In genomic region chr5:137628498-137629305, GRCm38 (mm10) we compare ENCODE assay signal across 8 mouse cellular contexts. TPM values are rescaled to one million over a fixed set of nuclear protein-coding genes. Genes with fewer than 3 reads are reported as not detected.
DNase-seq lines count a peak whose midpoint lies in the region; ATAC-seq and TF ChIP-seq lines count a peak whose summit lies in the region.

Gene Fbxo24 (minus strand): TSS chr5:137629002.
Gene Lrch4 (plus strand): TSS chr5:137629121.
Gene Gm20605 (plus strand): TSS chr5:137629175.

- H3K9me3 ChIP-seq in embryonic facial prominence, embryonic 15.5 days (replicated peaks): no peaks in the 10 kb centered on the region
- no peaks in the 10 kb centered on the region for H3K9me3 ChIP-seq in limb, embryonic 14.5 days (ENCODE audit: control insufficient read depth, low read length)
- no peaks in the 10 kb centered on the region for H3K9me3 ChIP-seq in midbrain, postnatal 0 days (ENCODE audit: low read length)

- WGBS in bone marrow, adult 2 months: under 1% methylated on average over 46 of the region's 46 CpGs
- WGBS in embryonic facial prominence, embryonic 15.5 days: under 1% methylated on average over 45 of the region's 46 CpGs
- under 1% methylated on average over 45 of the region's 46 CpGs for WGBS in limb, embryonic 14.5 days
- under 1% methylated on average over 44 of the region's 46 CpGs for WGBS in midbrain, postnatal 0 days

- H3K27ac ChIP-seq in bone marrow, adult 2 months (ENCODE audit: control insufficient read depth, insufficient read depth, low read depth, low read length, poor library complexity): peak within 1 kb of the TSS; percentile 98
- peak within 1 kb of the TSS; percentile 92 for H3K27ac ChIP-seq in embryonic facial prominence, embryonic 15.5 days (replicated peaks)
- peak within 1 kb of the TSS; percentile 86 for H3K27ac ChIP-seq in limb, embryonic 14.5 days (replicated peaks; ENCODE audit: low read depth, low read length)
- peak within 1 kb of the TSS; percentile 87 for H3K27ac ChIP-seq in midbrain, postnatal 0 days (ENCODE audit: low read depth, low read length)

- peak; percentile 99 for TF ChIP-seq POLR2A in bone marrow, adult 2 months (IDR thresholded peaks at IDR 0.05; ENCODE audit: borderline replicate concordance, control insufficient read depth, low read depth, low read length)
- TF ChIP-seq POLR2A in limb, embryonic 14.5 days (IDR thresholded peaks at IDR 0.05; ENCODE audit: borderline replicate concordance, extremely low read depth, insufficient read depth, insufficient read length): peak; percentile 91; the same call in 1 of the 2 replicates

- peak within 1 kb of the TSS; percentile 77 for H3K4me3 ChIP-seq in bone marrow, adult 2 months (replicated peaks; ENCODE audit: control insufficient read depth, low read depth, low read length)
- peak within 1 kb of the TSS; percentile 99 for H3K4me3 ChIP-seq in embryonic facial prominence, embryonic 15.5 days (replicated peaks)
- peak within 1 kb of the TSS; percentile 98 for H3K4me3 ChIP-seq in limb, embryonic 14.5 days (replicated peaks; ENCODE audit: low read length)
- H3K4me3 ChIP-seq in midbrain, postnatal 0 days (ENCODE audit: low read depth, low read length): peak within 1 kb of the TSS; percentile 92

- H3K9ac ChIP-seq in embryonic facial prominence, embryonic 15.5 days: peak within 1 kb of the TSS; percentile 87
- peak within 1 kb of the TSS; percentile 73 for H3K9ac ChIP-seq in limb, embryonic 14.5 days (ENCODE audit: low read depth, low read length, severe bottlenecking)
- H3K9ac ChIP-seq in midbrain, postnatal 0 days (replicated peaks; ENCODE audit: low read length, poor library complexity, severe bottlenecking): peak within 1 kb of the TSS; percentile 80

- H3K36me3 ChIP-seq in embryonic facial prominence, embryonic 15.5 days: peaks cover 11% of the 10 kb centered on the region
- peaks cover 15% of the 10 kb centered on the region for H3K36me3 ChIP-seq in limb, embryonic 14.5 days (ENCODE audit: control insufficient read depth, insufficient read depth, low read length)
- H3K36me3 ChIP-seq in midbrain, postnatal 0 days (ENCODE audit: insufficient read depth, low read length): peaks cover 3% of the 10 kb centered on the region

- H3K4me1 ChIP-seq in bone marrow, adult 2 months (ENCODE audit: control insufficient read depth, insufficient read depth, low read length): peaks cover 4% of the 10 kb centered on the region
- H3K4me1 ChIP-seq in embryonic facial prominence, embryonic 15.5 days: peaks cover 47% of the 10 kb centered on the region
- H3K4me1 ChIP-seq in limb, embryonic 14.5 days (ENCODE audit: control insufficient read depth, insufficient read depth, low read length): peaks cover 16% of the 10 kb centered on the region
- H3K4me1 ChIP-seq in midbrain, postnatal 0 days (ENCODE audit: insufficient read depth, low read length): peaks cover 10% of the 10 kb centered on the region

- no peaks in the 10 kb centered on the region for H3K27me3 ChIP-seq in embryonic facial prominence, embryonic 15.5 days
- no peaks in the 10 kb centered on the region for H3K27me3 ChIP-seq in limb, embryonic 14.5 days (ENCODE audit: control insufficient read depth, insufficient read depth, low read length)
- no peaks in the 10 kb centered on the region for H3K27me3 ChIP-seq in midbrain, postnatal 0 days (ENCODE audit: insufficient read depth, low read length)

- peak; percentile 100 for DNase-seq in 416B (ENCODE audit: low read depth)
- DNase-seq in heart, adult 8-10 months (ENCODE audit: low spot score): peak; percentile 100
- DNase-seq in kidney, adult 9 months: peak; percentile 100
- peak; percentile 100 for DNase-seq in limb, embryonic 14.5 days (ENCODE audit: low spot score)
- peak; percentile 100 for DNase-seq in midbrain, postnatal 0 days (ENCODE audit: low spot score)
- peak; percentile 95 to 97 for DNase-seq in spleen, postnatal 14 days (ENCODE audit: low spot score in 2 of 2)

- no peak for TF ChIP-seq CTCF in bone marrow, adult 2 months (IDR thresholded peaks at IDR 0.05; ENCODE audit: control insufficient read depth, insufficient read depth, low read length)
- peak; percentile 35; the same call in 1 of the 2 replicates for TF ChIP-seq CTCF in midbrain, postnatal 0 days (IDR thresholded peaks at IDR 0.05)

- peak within 1 kb of the TSS; percentile 91 for H3K4me2 ChIP-seq in embryonic facial prominence, embryonic 15.5 days (replicated peaks)
- H3K4me2 ChIP-seq in limb, embryonic 14.5 days (replicated peaks; ENCODE audit: low read depth, low read length, severe bottlenecking): peak within 1 kb of the TSS; percentile 77
- peak within 1 kb of the TSS; percentile 89 for H3K4me2 ChIP-seq in midbrain, postnatal 0 days (ENCODE audit: low read depth, low read length, poor library complexity, severe bottlenecking)

- ATAC-seq in embryonic facial prominence, embryonic 15.5 days (ENCODE audit: insufficient number of reproducible peaks, low FRiP score, low TSS enrichment, low read depth): peak; percentile 98
- ATAC-seq in limb, embryonic 14.5 days (ENCODE audit: low FRiP score, low read depth): peak; percentile 97
- ATAC-seq in midbrain, postnatal 0 days (ENCODE audit: low FRiP score): peak; percentile 98

RNA-seq across cellular contexts. Expression of gene Fbxo24, which starts in this region (rescaled TPM):
- polyA plus RNA-seq in bone marrow, adult 2 months (2011; ENCODE audit: insufficient read depth, insufficient read length, low replicate concordance, missing spikeins): 0.41 TPM in 1 of 2 replicates, not detected in the other
- polyA plus RNA-seq in embryonic facial prominence, embryonic 15.5 days (2015; fragmentation: Nextera tagmentation; extraction: Ambion mirVana): 0.25 and 0.26 TPM in 2 replicates
- under 1 TPM; 0.19 to 0.29 (median 0.23) TPM for total RNA-seq in heart, adult 8-10 months (2022)
- polyA plus RNA-seq in limb, embryonic 14.5 days (2012; rRNA removed): 0.24 and 0.28 TPM in 2 replicates
- polyA plus RNA-seq in limb, embryonic 14.5 days (2014; fragmentation: Nextera tagmentation; extraction: Ambion mirVana): 0.12 and 0.15 TPM in 2 replicates
- total RNA-seq in midbrain, postnatal 0 days (2014; rRNA removed): 0.28 TPM in 1 of 2 replicates, not detected in the other
- polyA plus RNA-seq in midbrain, postnatal 0 days (2015; fragmentation: Nextera tagmentation; extraction: Ambion mirVana): 0.09 and 0.10 TPM in 2 replicates

RNA-seq across cellular contexts. Expression of gene Lrch4, which starts in this region (rescaled TPM):
- 36.1 and 108 TPM in 2 replicates for polyA plus RNA-seq in bone marrow, adult 2 months (2011; ENCODE audit: insufficient read depth, insufficient read length, low replicate concordance, missing spikeins)
- polyA plus RNA-seq in embryonic facial prominence, embryonic 15.5 days (2015; fragmentation: Nextera tagmentation; extraction: Ambion mirVana): 37.2 and 48.9 TPM in 2 replicates
- total RNA-seq in heart, adult 8-10 months (2022): 10 to 100 TPM; 13.1 to 17.8 (median 17.1) TPM
- 25.0 and 33.5 TPM in 2 replicates for polyA plus RNA-seq in limb, embryonic 14.5 days (2012; rRNA removed)
- 36.7 and 37.1 TPM in 2 replicates for polyA plus RNA-seq in limb, embryonic 14.5 days (2014; fragmentation: Nextera tagmentation; extraction: Ambion mirVana)
- total RNA-seq in midbrain, postnatal 0 days (2014; rRNA removed): 13.1 and 14.5 TPM in 2 replicates
- polyA plus RNA-seq in midbrain, postnatal 0 days (2015; fragmentation: Nextera tagmentation; extraction: Ambion mirVana): 13.1 and 15.9 TPM in 2 replicates

RNA-seq across cellular contexts. Expression of gene Gm20605, which starts in this region (rescaled TPM):
- 24.9 and 41.6 TPM in 2 replicates for polyA plus RNA-seq in bone marrow, adult 2 months (2011; ENCODE audit: insufficient read depth, insufficient read length, low replicate concordance, missing spikeins)
- 12.7 and 13.1 TPM in 2 replicates for polyA plus RNA-seq in embryonic facial prominence, embryonic 15.5 days (2015; fragmentation: Nextera tagmentation; extraction: Ambion mirVana)
- total RNA-seq in heart, adult 8-10 months (2022): 1 to 10 TPM; 2.3 to 4.2 (median 2.7) TPM
- 16.7 and 16.8 TPM in 2 replicates for polyA plus RNA-seq in limb, embryonic 14.5 days (2012; rRNA removed)
- polyA plus RNA-seq in limb, embryonic 14.5 days (2014; fragmentation: Nextera tagmentation; extraction: Ambion mirVana): 7.4 and 10.4 TPM in 2 replicates
- 0.99 and 4.1 TPM in 2 replicates for total RNA-seq in midbrain, postnatal 0 days (2014; rRNA removed)
- polyA plus RNA-seq in midbrain, postnatal 0 days (2015; fragmentation: Nextera tagmentation; extraction: Ambion mirVana): 4.4 and 6.5 TPM in 2 replicates

Comparison
In these comparisons a context has a peak if more than half of its experiments do, and no peak if none do; other contexts are left out.
1. Peak in every context shown above with its lines: DNase-seq, ATAC-seq, H3K4me3 ChIP-seq and H3K27ac ChIP-seq.